Mouse (Mus musculus): ENCODE measurements at regions not wholly inside any gene's neighbourhood (a gene's known extent, or its start where the extent isn't known, plus 50 kb on each side); places are given as distances from the start of the nearest gene placed in this dataset.

GRCm38 (mm10) chr4:89082838-89083237 lies 54.1 kb upstream of the Mtap start:
- no peak for DNase-seq (ENCODE audit: low read depth, low spot score)

GRCm38 (mm10) chr4:89078485-89078884 lies 58.4 kb upstream of the Mtap start:
- DNase-seq (ENCODE audit: low read depth, low spot score) = no peak

GRCm38 (mm10) chr4:89074705-89075104 lies 62.2 kb upstream of the Mtap start:
- DNase-seq (ENCODE audit: low read depth, low spot score) = no peak

- no peak for DNase-seq (ENCODE audit: low read depth, low spot score)
Observed at GRCm38 (mm10) chr4:89070430-89070829, 66.5 kb upstream of the Mtap start.

GRCm38 (mm10) chr4:89064401-89064800 lies 72.5 kb upstream of the Mtap start:
- DNase-seq (ENCODE audit: low read depth, low spot score) = no peak

GRCm38 (mm10) chr4:89062384-89062783 lies 74.5 kb upstream of the Mtap start:
- DNase-seq (ENCODE audit: low read depth, low spot score) = no peak

- DNase-seq (ENCODE audit: low read depth, low spot score) = no peak
Observed at GRCm38 (mm10) chr4:89061619-89062018, 75.3 kb upstream of the Mtap start.

GRCm38 (mm10) chr4:89057573-89057972 lies 79.3 kb upstream of the Mtap start:
- no peak for DNase-seq (ENCODE audit: low read depth, low spot score)

GRCm38 (mm10) chr4:89057135-89057534 lies 79.8 kb upstream of the Mtap start:
- no peak for DNase-seq (ENCODE audit: low read depth, low spot score)

- DNase-seq (ENCODE audit: low read depth, low spot score) = no peak
Observed at GRCm38 (mm10) chr4:89055969-89056368, 81.0 kb upstream of the Mtap start.

- DNase-seq (ENCODE audit: low read depth, low spot score) = no peak
Observed at GRCm38 (mm10) chr4:89053606-89054005, 83.3 kb upstream of the Mtap start.

GRCm38 (mm10) chr4:89051897-89052296 lies 85.0 kb upstream of the Mtap start:
- no peak for DNase-seq (ENCODE audit: low read depth, low spot score)

- no peak for DNase-seq (ENCODE audit: low read depth, low spot score)
Observed at GRCm38 (mm10) chr4:89050551-89051199, 86.2 kb upstream of the Mtap start.

- no peak for DNase-seq (ENCODE audit: low read depth, low spot score)
Observed at GRCm38 (mm10) chr4:89049592-89050440, 87.1 kb upstream of the Mtap start.

- DNase-seq (ENCODE audit: low read depth, low spot score) = no peak
Observed at GRCm38 (mm10) chr4:89044516-89044915, 92.4 kb upstream of the Mtap start.

- DNase-seq (ENCODE audit: low read depth, low spot score) = no peak
Observed at GRCm38 (mm10) chr4:89043982-89044381, 92.9 kb upstream of the Mtap start.

GRCm38 (mm10) chr4:89040856-89041255 lies 96.1 kb upstream of the Mtap start:
- no peak for DNase-seq (ENCODE audit: low read depth, low spot score)

GRCm38 (mm10) chr4:89038906-89039305 lies 98.0 kb upstream of the Mtap start:
- DNase-seq (ENCODE audit: low read depth, low spot score) = no peak

- no peak for DNase-seq (ENCODE audit: low read depth, low spot score)
Observed at GRCm38 (mm10) chr4:89038135-89038534, 98.8 kb upstream of the Mtap start.

GRCm38 (mm10) chr4:89034822-89035221 lies 102.1 kb upstream of the Mtap start:
- DNase-seq (ENCODE audit: low read depth, low spot score) = no peak

- DNase-seq (ENCODE audit: low read depth, low spot score) = no peak
Observed at GRCm38 (mm10) chr4:89034299-89034698, 102.6 kb upstream of the Mtap start.

- DNase-seq (ENCODE audit: low read depth, low spot score) = no peak
Observed at GRCm38 (mm10) chr4:89012681-89013353, 124.1 kb upstream of the Mtap start.

- DNase-seq (ENCODE audit: low read depth, low spot score) = no peak
Observed at GRCm38 (mm10) chr4:89008561-89008960, 128.4 kb upstream of the Mtap start.

All from embryo, embryonic 11.5 days (tissue).